Mouse (Mus musculus) megakaryocyte progenitor cell, adult 5-6 weeks (primary cell): ENCODE results near the gene Trappc6b. TPM values are rescaled to one million over a fixed set of nuclear protein-coding genes. Genes with fewer than 3 reads are reported as not detected.

Experiments
- ATAC-seq: replicated peaks from 2 replicates; pipeline ENCODE4 v1.8.0; 2016; ENCODE audit warnings: mild to moderate bottlenecking, moderate TSS enrichment, inconsistent platforms; ENCODE audit not compliant: poor library complexity
- total RNA-seq, 2 experiments: library from RNA; stranded (forward) in 1 of 2; stranded (reverse) in 1 of 2; fragments of 157-497, 149-512 nt in 1 of 2; fragments of 200-1000 nt in 1 of 2; gene quantifications; 2 replicates each; pipeline versions ENCODE4 v1.2.3 to v1.2.4; 2015 to 2017

Trappc6b gene
- total RNA-seq, 2 experiments from 2014 or later = 39.9 to 63.5 TPM

- ATAC-seq = no peak
These were observed 5.0 kb downstream of the Trappc6b start for GRCm38 (mm10) chr12:59056222-59056621.

- no peak for ATAC-seq
These were observed 5.9 kb downstream of the Trappc6b start for GRCm38 (mm10) chr12:59055196-59055850.

GRCm38 (mm10) chr12:59053976-59054375, 7.3 kb downstream of the Trappc6b start:
- no peak for ATAC-seq

- peak; percentile 91 for ATAC-seq
These were observed 8.1 kb downstream of the Trappc6b start for GRCm38 (mm10) chr12:59053166-59053565.

GRCm38 (mm10) chr12:59052470-59052869, 8.8 kb downstream of the Trappc6b start:
- 0 out of 2 replicates have a peak, but pooled peaks have one; percentile 5 for ATAC-seq

- peak; percentile 65 for ATAC-seq
These were observed 20.4 kb downstream of the Trappc6b start for GRCm38 (mm10) chr12:59040851-59041250.

- peak; percentile 79 for ATAC-seq
These were observed 21.1 kb downstream of the Trappc6b start for GRCm38 (mm10) chr12:59039971-59040844.

GRCm38 (mm10) chr12:59039162-59039970, 21.9 kb downstream of the Trappc6b start:
- ATAC-seq = no peak

GRCm38 (mm10) chr12:59032101-59032500, 29.2 kb downstream of the Trappc6b start:
- ATAC-seq = peak; percentile 83

GRCm38 (mm10) chr12:59021306-59021705, 40.0 kb downstream of the Trappc6b start:
- ATAC-seq = peak; percentile 34

- ATAC-seq = no peak
These were observed 41.4 kb downstream of the Trappc6b start for GRCm38 (mm10) chr12:59019891-59020290.

- ATAC-seq = no peak
These were observed 43.3 kb downstream of the Trappc6b start for GRCm38 (mm10) chr12:59017970-59018369.

GRCm38 (mm10) chr12:59013234-59013633, 48.0 kb downstream of the Trappc6b start, which contains the start of gene Gemin2:
Gene Gemin2 (plus strand): TSS chr12:59013393.
- peak; percentile 72 for ATAC-seq

- no peak for ATAC-seq
These were observed 48.6 kb downstream of the Trappc6b start for GRCm38 (mm10) chr12:59012710-59013091.

- peak; percentile 81 for ATAC-seq
These were observed 49.2 kb downstream of the Trappc6b start, which contains the start of gene Sec23a for GRCm38 (mm10) chr12:59011844-59012709. Gene Sec23a (minus strand): TSS chr12:59012017.

- ATAC-seq = no peak; the same call in 1 of the 2 replicates
These were observed 49.9 kb downstream of the Trappc6b start for GRCm38 (mm10) chr12:59011275-59011843.

GRCm38 (mm10) chr12:59010482-59010881, 50.8 kb downstream of the Trappc6b start:
- ATAC-seq = 0 out of 2 replicates have a peak, but pooled peaks have one; percentile 10
